Mouse (Mus musculus) CH12.LX (cell line): ENCODE data around the gene Col17a1. TPM values are rescaled to one million over a fixed set of nuclear protein-coding genes. Genes with fewer than 3 reads are reported as not detected.

Experiments used
- DNase-seq: peaks from one replicate; pipeline ENCODE4 v3.0.0-alpha.2; 2013; ENCODE audit errors: extremely low read depth
- H3K27ac ChIP-seq: 2 replicates; pipeline ENCODE4 v1.5.1; 2012; ENCODE audit warnings: low read depth, mild to moderate bottlenecking, control low read depth, moderate library complexity; ENCODE audit not compliant: insufficient read depth
- H3K27me3 ChIP-seq: replicated peaks from 2 replicates; pipeline ENCODE3; 2012; ENCODE audit warnings: inconsistent platforms
- H3K36me3 ChIP-seq, 2 experiments: replicated peaks in 1 of 2; 2 replicates each; pipeline versions ENCODE3 to v1.6.1; 2012; ENCODE audit warnings: inconsistent platforms in 1 of 2, low read length in 1 of 2, mild to moderate bottlenecking in 1 of 2, mixed read lengths in 1 of 2, moderate library complexity in 1 of 2; ENCODE audit not compliant: control insufficient read depth in 1 of 2, insufficient read depth in 1 of 2
- H3K4me1 ChIP-seq, 2 experiments: 2 replicates each; pipeline ENCODE4 v1.6.1; 2012; ENCODE audit warnings: inconsistent platforms in 1 of 2, moderate library complexity in 1 of 2; ENCODE audit not compliant: insufficient read depth in 2 of 2, control insufficient read depth in 1 of 2
- H3K4me2 ChIP-seq: 2 replicates; pipeline ENCODE4 v1.6.1; 2012; ENCODE audit warnings: low read depth, mild to moderate bottlenecking, control low read depth; ENCODE audit not compliant: poor library complexity, insufficient read depth, severe bottlenecking
- H3K4me3 ChIP-seq, 3 experiments: fragments of 150-350 bp in 1 of 3; sonication (generic) in 1 of 3; replicated peaks in 1 of 3; 2 replicates each; pipeline versions ENCODE3 to v1.5.1; 2011 to 2012; ENCODE audit warnings: low read depth in 2 of 3, low read length in 2 of 3, mild to moderate bottlenecking in 2 of 3, moderate library complexity in 2 of 3, control low read depth in 1 of 3, improper control_type of control experiment in 1 of 3, inconsistent platforms in 1 of 3, mixed read lengths in 1 of 3; ENCODE audit not compliant: poor library complexity in 1 of 3
- H3K79me2 ChIP-seq: replicated peaks from 2 replicates; pipeline ENCODE4 v1.6.1; 2012; ENCODE audit warnings: mild to moderate bottlenecking, moderate library complexity; ENCODE audit not compliant: control insufficient read depth, poor library complexity, insufficient read depth, severe bottlenecking; ENCODE audit errors: extremely low read depth
- H3K9ac ChIP-seq: 2 replicates; pipeline ENCODE4 v1.6.1; 2012; ENCODE audit warnings: low read depth, mild to moderate bottlenecking, control low read depth, moderate library complexity; ENCODE audit not compliant: insufficient read depth
- H3K9me3 ChIP-seq: replicated peaks from 2 replicates; pipeline ENCODE3; 2012; ENCODE audit warnings: low read length, inconsistent platforms, mixed read lengths
- CHD1 ChIP-seq: IDR thresholded peaks from 2 replicates; pipeline ENCODE4 v1.6.1; 2012; ENCODE audit warnings: low read depth, low read length, improper control_type of control experiment, inconsistent platforms
- CTCF ChIP-seq, 2 experiments: IDR thresholded peaks in 1 of 2; conservative IDR thresholded peaks in 1 of 2; 2 replicates each; pipeline ENCODE4 v1.5.1; 2011 to 2012; ENCODE audit warnings: low read depth in 2 of 2, low read length in 2 of 2, improper control_type of control experiment in 1 of 2, inconsistent platforms in 1 of 2, mild to moderate bottlenecking in 1 of 2, moderate library complexity in 1 of 2
- EP300 ChIP-seq: IDR thresholded peaks from 2 replicates; pipeline ENCODE4 v1.6.1; 2011; ENCODE audit warnings: low read length, improper control_type of control experiment
- ETS1 ChIP-seq: conservative IDR thresholded peaks from 2 replicates; pipeline ENCODE4 v1.6.1; 2012; ENCODE audit warnings: low read depth, mild to moderate bottlenecking, inconsistent platforms, low read length, improper control_type of control experiment, moderate library complexity
- GABPA ChIP-seq: IDR thresholded peaks from 2 replicates; pipeline ENCODE4 v1.6.1; 2012; ENCODE audit warnings: low read depth, low read length, improper control_type of control experiment, inconsistent platforms; ENCODE audit not compliant: insufficient replicate concordance
- HCFC1 ChIP-seq: IDR thresholded peaks from 2 replicates; pipeline ENCODE4 v1.6.1; 2012; ENCODE audit warnings: low read depth, mild to moderate bottlenecking, inconsistent platforms, low read length, improper control_type of control experiment
- MAFK ChIP-seq: IDR thresholded peaks from 2 replicates; pipeline ENCODE4 v1.6.1; 2011; ENCODE audit warnings: low read length, improper control_type of control experiment; ENCODE audit not compliant: insufficient replicate concordance
- MAZ ChIP-seq: IDR thresholded peaks from 2 replicates; pipeline ENCODE4 v1.6.1; 2012; ENCODE audit warnings: low read depth, mild to moderate bottlenecking, inconsistent platforms, low read length, improper control_type of control experiment, moderate library complexity
- MXI1 ChIP-seq: IDR thresholded peaks from 2 replicates; pipeline ENCODE4 v1.6.1; 2011; ENCODE audit warnings: mild to moderate bottlenecking, low read depth, low read length, improper control_type of control experiment
- MYC ChIP-seq: IDR thresholded peaks from 2 replicates; pipeline ENCODE4 v1.6.1; 2011; ENCODE audit warnings: low read depth, mild to moderate bottlenecking, improper control_type of control experiment, low read length
- PAX5 ChIP-seq: IDR thresholded peaks from 2 replicates; pipeline ENCODE4 v1.6.1; 2012; ENCODE audit warnings: low read length, inconsistent platforms, mixed read lengths
- POLR2A ChIP-seq: IDR thresholded peaks from 2 replicates; pipeline ENCODE4 v1.6.1; 2011; ENCODE audit warnings: low read depth, mild to moderate bottlenecking, improper control_type of control experiment, low read length
- POLR2AphosphoS2 ChIP-seq: IDR thresholded peaks from 2 replicates; pipeline ENCODE4 v1.6.1; 2011; ENCODE audit warnings: low read depth, low read length, improper control_type of control experiment
- RAD21 ChIP-seq: IDR thresholded peaks from 2 replicates; pipeline ENCODE4 v1.6.1; 2011; ENCODE audit warnings: low read depth, mild to moderate bottlenecking, low read length, improper control_type of control experiment, moderate library complexity
- RCOR1 ChIP-seq: conservative IDR thresholded peaks from 2 replicates; pipeline ENCODE4 v1.6.1; 2012; ENCODE audit warnings: low read depth, mild to moderate bottlenecking, inconsistent platforms, low read length, improper control_type of control experiment
- SIN3A ChIP-seq: IDR thresholded peaks from 2 replicates; pipeline ENCODE4 v1.6.1; 2012; ENCODE audit warnings: low read length, improper control_type of control experiment, inconsistent platforms
- SMC3 ChIP-seq: IDR thresholded peaks from 2 replicates; pipeline ENCODE4 v1.6.1; 2011; ENCODE audit warnings: low read depth, low read length, improper control_type of control experiment
- TCF12 ChIP-seq: IDR thresholded peaks from 2 replicates; pipeline ENCODE4 v1.6.1; 2014; ENCODE audit warnings: low read depth, mild to moderate bottlenecking, inconsistent platforms, low read length, improper control_type of control experiment
- UBTF ChIP-seq: IDR thresholded peaks from 2 replicates; pipeline ENCODE4 v1.6.1; 2012; ENCODE audit warnings: low read depth, mild to moderate bottlenecking, inconsistent platforms, low read length, improper control_type of control experiment, moderate library complexity
- USF2 ChIP-seq: conservative IDR thresholded peaks from 2 replicates; pipeline ENCODE4 v1.6.1; 2011; ENCODE audit warnings: low read depth, low read length, improper control_type of control experiment
- ZNF384 ChIP-seq: IDR thresholded peaks from 2 replicates; pipeline ENCODE4 v1.6.1; 2012; ENCODE audit warnings: low read depth, low read length, improper control_type of control experiment, inconsistent platforms
- dilution Hi-C: fragments of 300-500 bp; cut with MboI; formaldehyde crosslinking; loops from 2 replicates; pipeline ENCODE4 v1.14.3; 2020; ENCODE audit warnings: low sequenced_read_pairs; ENCODE audit not compliant: extremely low pct_unique_long_range_greater_than_20kb, extremely low pct_ligation_motif_present
- in situ Hi-C: fragments of 300-500 bp; cut with MboI; formaldehyde crosslinking; loops from 3 replicates; pipeline ENCODE4 v1.14.3; 2019; ENCODE audit warnings: low sequenced_read_pairs, low pct_ligation_motif_present, low pct_unique_long_range_greater_than_20kb, mixed read lengths
- polyA plus RNA-seq: library from polyadenylated mRNA; unstranded; fragments of >175 nt; gene quantifications from 2 replicates; pipeline ENCODE4 v1.2.1, GENCODE M21; 2012; ENCODE audit warnings: low read depth; ENCODE audit not compliant: insufficient read length
- total RNA-seq, 2 experiments: library from RNA; depleted of rRNA; stranded (reverse); fragments of 300-350 nt in 1 of 2; fragments of >200 nt in 1 of 2; gene quantifications; 2 replicates each; pipeline ENCODE4 v1.2.3; 2012 to 2014

Col17a1 gene
- total and polyA plus RNA-seq, 3 experiments: 0.34 to 0.59 (median 0.42) TPM

DNA sequence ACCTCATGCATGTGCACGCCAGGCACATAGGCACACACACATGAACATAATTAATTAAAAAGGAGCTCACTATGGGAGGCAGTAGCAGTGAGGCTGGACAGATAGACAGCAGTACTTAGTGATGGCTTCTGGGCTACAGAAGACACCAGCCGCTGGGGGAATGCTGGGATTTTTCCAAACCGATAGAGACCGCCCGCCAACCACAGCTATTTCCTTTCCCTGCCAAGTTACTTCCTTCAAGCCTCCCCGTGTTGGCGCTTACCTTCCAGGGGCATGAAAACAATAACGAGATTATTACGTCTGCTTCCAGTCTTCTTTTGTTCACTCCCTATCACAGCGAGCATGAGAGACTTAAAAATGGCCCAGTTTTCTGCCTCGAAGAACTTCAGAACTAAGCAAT is 5.2 kb upstream of the Col17a1 start:
- in situ Hi-C loops: no loop called here
- Histone ChIP-seq H3K36me3 (no peaks in the 10 kb centered on the region), H3K79me2 (no peaks in the 10 kb centered on the region), H3K9ac (no peak overlapping the region), H3K27ac (no peak overlapping the region), H3K9me3 (no peaks in the 10 kb centered on the region), H3K4me2 (no peak overlapping the region), H3K4me3 (no peak overlapping the region), H3K4me1 (peaks cover 0 to 2% of the 10 kb centered on the region in 2 experiments; a peak in 2 of 4 replicates), H3K27me3 (no peaks in the 10 kb centered on the region)
- no peak for DNase-seq
- TF ChIP-seq ZNF384: no peak
- no peak for TF ChIP-seq UBTF
- TF ChIP-seq MAFK: no peak
- TF ChIP-seq ETS1: no peak
- no peak for TF ChIP-seq SIN3A
- no peak for TF ChIP-seq GABPA
- TF ChIP-seq MYC: no peak
- no peak for TF ChIP-seq POLR2A
- TF ChIP-seq CHD1: no peak
- TF ChIP-seq PAX5: no peak
- TF ChIP-seq USF2: no peak
- no peak for TF ChIP-seq EP300
- TF ChIP-seq TCF12: no peak
- dilution Hi-C loops: no loop called here

DNA sequence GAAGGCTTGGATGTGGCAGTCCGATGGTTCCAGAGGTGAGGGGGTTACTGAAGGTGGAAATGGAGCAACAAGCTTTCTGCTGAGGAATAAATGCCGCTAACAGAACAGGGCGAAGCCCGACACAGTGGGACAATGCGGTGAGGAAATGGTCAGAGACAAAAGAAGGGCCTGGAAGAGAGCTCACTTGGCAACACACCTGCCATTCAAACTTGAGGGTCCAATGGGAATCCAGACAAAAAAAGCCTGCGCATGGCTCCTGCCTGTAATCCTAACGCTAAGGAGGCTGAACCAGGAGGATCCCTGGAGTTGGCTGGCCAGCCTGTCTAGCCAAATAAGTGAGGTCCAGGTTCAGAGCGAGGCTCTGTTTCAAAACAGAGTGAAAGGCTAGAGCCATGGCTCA is 4.5 kb upstream of the Col17a1 start:
- Histone ChIP-seq H3K36me3 (no peaks in the 10 kb centered on the region), H3K9me3 (no peaks in the 10 kb centered on the region), H3K4me3 (no peak overlapping the region), H3K4me2 (no peak overlapping the region), H3K27me3 (peaks cover under 1% of the 10 kb centered on the region), H3K79me2 (no peaks in the 10 kb centered on the region), H3K27ac (no peak overlapping the region), H3K9ac (no peak overlapping the region), H3K4me1 (peaks cover 0 to 9% of the 10 kb centered on the region in 2 experiments; a peak in 2 of 4 replicates)
- dilution Hi-C loops (no loop called here), in situ Hi-C loops (no loop called here)
- TF ChIP-seq POLR2AphosphoS2: no peak
- no peak for TF ChIP-seq GABPA
- no peak for TF ChIP-seq CTCF (conservative IDR thresholded peaks at IDR 0.05 in 1 of 2, IDR thresholded peaks at IDR 0.05 in 1 of 2; ENCODE audit: low read depth in 2 of 2, low read length in 2 of 2)
- no peak for TF ChIP-seq RAD21
- no peak for TF ChIP-seq HCFC1
- no peak for TF ChIP-seq SIN3A
- TF ChIP-seq UBTF: no peak
- TF ChIP-seq SMC3: no peak
- TF ChIP-seq MAZ: no peak
- TF ChIP-seq MXI1: no peak
- TF ChIP-seq RCOR1: no peak
- TF ChIP-seq TCF12: no peak
- TF ChIP-seq USF2: no peak
- no peak for TF ChIP-seq PAX5
- no peak for DNase-seq
